Mouse (Mus musculus): ENCODE results near the gene Hmgb2. TPM values are rescaled to one million over a fixed set of nuclear protein-coding genes. Genes with fewer than 3 reads are reported as not detected.

The Hmgb2 gene
- polyA plus RNA-seq (2012; fragmentation: generic; extraction: Trizol): 87.2 TPM
- long read RNA-seq, experiment 1, transcript Hmgb2-201 (5 exons, 2,628 nt): major isoform, 88 of 131 reads
- long read RNA-seq, experiment 1, partial matches to known transcripts: 20 of 131 reads
- long read RNA-seq, experiment 1, other reads (novel, unspliced or antisense): 23 of 131 reads
- long read RNA-seq, experiment 2, transcript Hmgb2-201 (5 exons, 2,628 nt): major isoform, 76 of 90 reads
- long read RNA-seq, experiment 2, partial matches to known transcripts: 4 of 90 reads
- long read RNA-seq, experiment 2, other reads (novel, unspliced or antisense): 10 of 90 reads

- Histone ChIP-seq H3K27me3 (ENCODE audit: control insufficient read depth, insufficient read depth, insufficient read length) (no peaks in the 10 kb centered on the region), H3K79me2 (ENCODE audit: control insufficient read depth, insufficient read depth) (peaks cover 23% of the 10 kb centered on the region)
These were observed at the start of gene Hmgb2 for GRCm38 (mm10) chr8:57511316-57512118. TSS of gene Hmgb2 (plus strand) at chr8:57511907.

GRCm38 (mm10) chr8:57462839-57463238, 48.9 kb upstream of the Hmgb2 start:
- Histone ChIP-seq H3K36me3 (ENCODE audit: control insufficient read depth, insufficient read depth) (no peaks in the 10 kb centered on the region), H3K4me3 (ENCODE audit: insufficient read depth, poor library complexity, severe bottlenecking) (no peak overlapping the region), H3K79me2 (ENCODE audit: control insufficient read depth, insufficient read depth) (no peaks in the 10 kb centered on the region), H3ac (ENCODE audit: control insufficient read depth, insufficient read length, low read depth) (no peak overlapping the region), H3K79me3 (ENCODE audit: low read depth) (no peaks in the 10 kb centered on the region), H3K27me3 (ENCODE audit: control insufficient read depth, insufficient read depth, insufficient read length) (peaks cover 6% of the 10 kb centered on the region)
- TF ChIP-seq USF1 (IDR thresholded peaks at IDR 0.05; ENCODE audit: low read depth) (no peak), MYOG (IDR thresholded peaks at IDR 0.05; ENCODE audit: control insufficient read depth, extremely low read depth, insufficient read length) (no peak), FOSL1 (IDR thresholded peaks at IDR 0.05; ENCODE audit: insufficient read depth, low read length, poor library complexity, severe bottlenecking) (no peak), MYOD1 (IDR thresholded peaks at IDR 0.05; ENCODE audit: control insufficient read depth, insufficient read length, low read depth) (no peak), CTCF (IDR thresholded peaks at IDR 0.05; ENCODE audit: control insufficient read depth, insufficient read depth, insufficient read length) (no peak), MAX (IDR thresholded peaks at IDR 0.05) (no peak)

More at GRCm38 (mm10) chr8:57511316-57512118, at the start of gene Hmgb2:
- TF ChIP-seq USF1 (IDR thresholded peaks at IDR 0.05; ENCODE audit: low read depth): no peak
- TF ChIP-seq CEBPB (IDR thresholded peaks at IDR 0.05; ENCODE audit: low read depth): peak; percentile 34
- no peak for TF ChIP-seq MYOD1 (IDR thresholded peaks at IDR 0.05; ENCODE audit: control insufficient read depth, insufficient read length, low read depth)
- no peak for TF ChIP-seq MYOG (IDR thresholded peaks at IDR 0.05; ENCODE audit: control insufficient read depth, extremely low read depth, insufficient read length)
- Histone ChIP-seq H3K36me3 (ENCODE audit: control insufficient read depth, insufficient read depth) (peaks cover 34% of the 10 kb centered on the region), H3ac (ENCODE audit: control insufficient read depth, insufficient read length, low read depth) (peak within 1 kb of the TSS; percentile 100), H3K79me3 (ENCODE audit: low read depth) (peaks cover 14% of the 10 kb centered on the region), H3K4me3 (ENCODE audit: insufficient read depth, poor library complexity, severe bottlenecking) (peak within 1 kb of the TSS; percentile 65)

- Histone ChIP-seq H3ac (ENCODE audit: control insufficient read depth, insufficient read length, low read depth) (no peak overlapping the region), H3K36me3 (ENCODE audit: control insufficient read depth, insufficient read depth) (no peaks in the 10 kb centered on the region), H3K79me3 (ENCODE audit: low read depth) (no peaks in the 10 kb centered on the region), H3K79me2 (ENCODE audit: control insufficient read depth, insufficient read depth) (no peaks in the 10 kb centered on the region), H3K4me3 (ENCODE audit: insufficient read depth, poor library complexity, severe bottlenecking) (no peak overlapping the region), H3K27me3 (ENCODE audit: control insufficient read depth, insufficient read depth, insufficient read length) (peaks cover 4% of the 10 kb centered on the region)
- TF ChIP-seq CEBPB (IDR thresholded peaks at IDR 0.05; ENCODE audit: low read depth) (peak; percentile 55), FOSL1 (IDR thresholded peaks at IDR 0.05; ENCODE audit: insufficient read depth, low read length, poor library complexity, severe bottlenecking) (no peak), MAX (IDR thresholded peaks at IDR 0.05) (no peak), MYOG (IDR thresholded peaks at IDR 0.05; ENCODE audit: control insufficient read depth, extremely low read depth, insufficient read length) (no peak), MYOD1 (IDR thresholded peaks at IDR 0.05; ENCODE audit: control insufficient read depth, insufficient read length, low read depth) (no peak)
These were observed 48.0 kb upstream of the Hmgb2 start for GRCm38 (mm10) chr8:57463757-57464156.

DNA sequence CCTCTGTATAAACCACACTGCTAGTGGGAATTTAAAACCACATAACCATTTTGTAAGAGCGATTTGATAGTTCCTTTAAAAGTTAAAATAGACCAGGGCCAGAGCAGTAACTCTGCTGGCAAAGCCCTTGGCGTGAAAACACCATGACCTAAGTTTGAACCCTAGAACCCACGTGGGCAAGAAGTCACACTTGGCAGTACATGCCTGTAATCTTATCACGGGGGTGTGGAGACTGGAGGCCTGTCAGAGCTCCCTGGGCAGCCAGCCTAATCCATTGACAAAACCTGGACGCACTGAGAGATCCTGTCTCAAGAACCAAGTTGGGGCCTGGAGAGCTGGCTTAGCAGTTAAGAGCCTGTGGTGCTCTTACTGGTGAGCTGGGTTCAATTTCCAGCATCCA, 43.1 kb upstream of the Hmgb2 start:
- H3ac ChIP-seq (ENCODE audit: control insufficient read depth, insufficient read length, low read depth): no peak overlapping the region
- H3K4me3 ChIP-seq (ENCODE audit: insufficient read depth, poor library complexity, severe bottlenecking): no peak overlapping the region
- no peaks in the 10 kb centered on the region for H3K36me3 ChIP-seq (ENCODE audit: control insufficient read depth, insufficient read depth)
- no peaks in the 10 kb centered on the region for H3K79me3 ChIP-seq (ENCODE audit: low read depth)
- TF ChIP-seq MYOG (IDR thresholded peaks at IDR 0.05; ENCODE audit: control insufficient read depth, extremely low read depth, insufficient read length): no peak
- no peak for TF ChIP-seq CEBPB (IDR thresholded peaks at IDR 0.05; ENCODE audit: low read depth)
- TF ChIP-seq CTCF (IDR thresholded peaks at IDR 0.05; ENCODE audit: control insufficient read depth, insufficient read depth, insufficient read length): no peak
- TF ChIP-seq MAX (IDR thresholded peaks at IDR 0.05): no peak
- TF ChIP-seq FOSL1 (IDR thresholded peaks at IDR 0.05; ENCODE audit: insufficient read depth, low read length, poor library complexity, severe bottlenecking): no peak
- no peak for TF ChIP-seq MYOD1 (IDR thresholded peaks at IDR 0.05; ENCODE audit: control insufficient read depth, insufficient read length, low read depth)
- no peak for TF ChIP-seq USF1 (IDR thresholded peaks at IDR 0.05; ENCODE audit: low read depth)
- no peaks in the 10 kb centered on the region for H3K27me3 ChIP-seq (ENCODE audit: control insufficient read depth, insufficient read depth, insufficient read length)
- H3K79me2 ChIP-seq (ENCODE audit: control insufficient read depth, insufficient read depth): no peaks in the 10 kb centered on the region

DNA sequence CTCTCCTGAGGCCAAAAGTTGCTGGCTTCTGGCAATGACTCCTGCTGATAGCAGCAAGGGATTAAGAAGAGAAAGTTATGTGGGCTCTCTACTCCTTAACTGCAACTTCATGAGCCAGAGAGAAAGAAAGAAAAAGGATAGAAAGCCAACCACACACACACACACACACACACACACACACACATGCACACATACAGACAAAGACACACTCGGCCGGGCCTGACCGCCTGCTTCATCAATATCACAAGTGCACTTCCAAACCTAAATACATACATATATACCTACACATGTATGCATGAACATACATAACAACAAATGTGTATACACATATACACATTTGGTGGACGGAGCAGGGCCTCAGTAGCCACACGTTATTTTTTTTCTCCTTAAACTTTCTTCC, 40.8 kb upstream of the Hmgb2 start:
- Histone ChIP-seq H3K79me3 (ENCODE audit: low read depth) (no peaks in the 10 kb centered on the region), H3K79me2 (ENCODE audit: control insufficient read depth, insufficient read depth) (no peaks in the 10 kb centered on the region), H3K36me3 (ENCODE audit: control insufficient read depth, insufficient read depth) (no peaks in the 10 kb centered on the region), H3K27me3 (ENCODE audit: control insufficient read depth, insufficient read depth, insufficient read length) (no peaks in the 10 kb centered on the region), H3K4me3 (ENCODE audit: insufficient read depth, poor library complexity, severe bottlenecking) (no peak overlapping the region), H3ac (ENCODE audit: control insufficient read depth, insufficient read length, low read depth) (no peak overlapping the region)
- TF ChIP-seq FOSL1 (IDR thresholded peaks at IDR 0.05; ENCODE audit: insufficient read depth, low read length, poor library complexity, severe bottlenecking): no peak
- TF ChIP-seq CEBPB (IDR thresholded peaks at IDR 0.05; ENCODE audit: low read depth): no peak
- no peak for TF ChIP-seq MYOG (IDR thresholded peaks at IDR 0.05; ENCODE audit: control insufficient read depth, extremely low read depth, insufficient read length)
- TF ChIP-seq MAX (IDR thresholded peaks at IDR 0.05): no peak
- no peak for TF ChIP-seq CTCF (IDR thresholded peaks at IDR 0.05; ENCODE audit: control insufficient read depth, insufficient read depth, insufficient read length)
- no peak for TF ChIP-seq USF1 (IDR thresholded peaks at IDR 0.05; ENCODE audit: low read depth)
- no peak for TF ChIP-seq MYOD1 (IDR thresholded peaks at IDR 0.05; ENCODE audit: control insufficient read depth, insufficient read length, low read depth)
